Mouse (Mus musculus) midbrain, embryonic 11.5 days (tissue): ENCODE results near the gene Dock1. TPM values are rescaled to one million over a fixed set of nuclear protein-coding genes. Genes with fewer than 3 reads are reported as not detected.

ENCODE experiments used
- ATAC-seq: fragments of 200-750 bp; cut with Nextera tagmentation; 2 replicates; pipeline ENCODE4 v1.8.0; 2017; ENCODE audit warnings: moderate TSS enrichment, moderate library complexity; ENCODE audit not compliant: low FRiP score
- DNase-seq: peaks from one replicate; pipeline ENCODE4 v3.0.0; 2015; ENCODE audit warnings: low spot score; ENCODE audit errors: missing footprints
- H3K27ac ChIP-seq: fragments of 300-500 bp; sonication (generic); 2 replicates; pipeline ENCODE4 v1.5.1; 2014; ENCODE audit warnings: low read depth, low read length
- H3K27me3 ChIP-seq: fragments of 300-500 bp; sonication (generic); 2 replicates; pipeline ENCODE4 v1.6.1; 2014; ENCODE audit warnings: mild to moderate bottlenecking, low read length, moderate library complexity, mixed read lengths; ENCODE audit not compliant: control insufficient read depth, insufficient read depth
- H3K36me3 ChIP-seq: fragments of 300-500 bp; sonication (generic); 2 replicates; pipeline ENCODE4 v1.6.1; 2014; ENCODE audit warnings: mild to moderate bottlenecking, low read length, moderate library complexity, mixed read lengths; ENCODE audit not compliant: control insufficient read depth, insufficient read depth
- H3K4me1 ChIP-seq: fragments of 300-500 bp; sonication (generic); 2 replicates; pipeline ENCODE4 v1.6.1; 2014; ENCODE audit warnings: low read length; ENCODE audit not compliant: control insufficient read depth, insufficient read depth
- H3K4me2 ChIP-seq: fragments of 300-500 bp; sonication (generic); 2 replicates; pipeline ENCODE4 v1.6.1; 2014; ENCODE audit warnings: mild to moderate bottlenecking, moderate library complexity
- H3K4me3 ChIP-seq: fragments of 300-500 bp; sonication (generic); 2 replicates; pipeline ENCODE4 v1.5.1; 2014; ENCODE audit warnings: low read depth, low read length
- H3K9ac ChIP-seq: fragments of 300-500 bp; sonication (generic); 2 replicates; pipeline ENCODE4 v1.6.1; 2014; ENCODE audit warnings: low read length
- H3K9me3 ChIP-seq: fragments of 300-500 bp; sonication (generic); 2 replicates; pipeline ENCODE4 v1.6.1; 2016; ENCODE audit warnings: low read length; ENCODE audit not compliant: control insufficient read depth
- WGBS: fragments of 180-500 bp; shearing (Covaris S2); extraction: QIAGEN DNeasy Blood & Tissue Kit; methylation state at CpG from one replicate; pipeline ENCODE4 v1.1.7; 2014; 5-methylcytosine and 5-hydroxymethylcytosine counted together
- polyA plus RNA-seq: library from polyadenylated mRNA; unstranded; fragments of >200 nt; fragmentation: Nextera tagmentation; extraction: Ambion mirVana; gene quantifications from 2 replicates; pipeline ENCODE4 v1.2.1, GENCODE M21; 2014

The Dock1 gene
- polyA plus RNA-seq, 1 experiment from 2014 or later: 17.6 TPM

DNA sequence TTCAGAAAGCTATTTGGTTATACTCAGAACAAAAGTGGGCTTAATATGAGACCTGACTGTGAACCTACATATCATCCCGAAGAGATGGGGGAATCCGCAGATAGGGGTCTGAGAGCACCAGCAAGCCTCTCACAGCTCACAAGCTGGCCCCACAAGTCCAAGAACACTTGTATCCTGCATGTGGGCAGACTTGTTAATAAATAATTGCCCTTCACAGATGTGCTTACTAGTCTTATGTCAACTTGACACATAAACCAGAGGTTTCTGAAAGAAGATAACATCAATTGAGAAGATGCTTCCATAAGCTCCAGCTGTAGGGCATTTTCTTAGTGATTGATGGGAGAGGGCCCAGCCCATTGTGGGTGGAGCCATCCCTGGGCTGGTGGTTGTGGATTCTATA is 379.0 kb downstream of the Dock1 start:
- no peak for ATAC-seq

DNA sequence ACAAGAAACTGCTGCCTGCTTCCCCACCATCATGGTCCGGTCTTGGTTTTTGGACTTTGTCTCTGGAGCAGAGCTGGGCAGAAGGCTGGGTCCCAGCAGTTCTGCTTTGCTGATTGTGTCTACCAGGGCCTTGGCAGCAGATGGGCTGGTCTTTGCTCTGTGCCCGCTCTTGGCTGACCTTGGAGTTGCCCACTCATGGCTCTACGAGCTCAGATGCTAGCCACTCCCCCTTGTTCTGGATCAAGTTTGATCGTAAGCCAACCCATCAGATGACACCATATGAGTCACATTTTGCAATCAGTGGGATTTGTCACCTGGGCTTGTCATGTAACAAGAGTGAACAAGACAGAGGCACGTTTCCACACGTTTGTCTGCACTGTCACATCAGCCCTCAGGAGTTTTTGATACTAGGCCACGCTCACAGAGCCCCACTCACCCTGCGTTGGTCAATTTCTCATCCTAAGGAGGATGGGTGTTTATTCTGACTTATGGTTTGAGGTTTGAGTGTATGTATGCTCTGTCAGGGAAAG is 382.8 kb downstream of the Dock1 start:
- H3K9ac ChIP-seq: no peak overlapping the region
- H3K36me3 ChIP-seq: no peaks in the 10 kb centered on the region
- H3K4me3 ChIP-seq: no peak overlapping the region
- H3K27ac ChIP-seq: no peak overlapping the region
- DNase-seq (no peak), ATAC-seq (no peak)
- H3K9me3 ChIP-seq: no peaks in the 10 kb centered on the region
- H3K4me1 ChIP-seq: no peaks in the 10 kb centered on the region
- WGBS: 91% methylated on average over 8 of the region's 8 CpGs
- H3K27me3 ChIP-seq: no peaks in the 10 kb centered on the region
- H3K4me2 ChIP-seq: no peak overlapping the region

More for the DNA sequence above, 379.0 kb downstream of the Dock1 start:
- no peaks in the 10 kb centered on the region for H3K9me3 ChIP-seq
- H3K4me3 ChIP-seq: no peak overlapping the region
- 88% methylated on average over 2 of the region's 2 CpGs for WGBS
- no peaks in the 10 kb centered on the region for H3K27me3 ChIP-seq
- no peak overlapping the region for H3K9ac ChIP-seq
- H3K4me2 ChIP-seq: no peak overlapping the region
- no peaks in the 10 kb centered on the region for H3K36me3 ChIP-seq
- no peak for DNase-seq
- H3K27ac ChIP-seq: no peak overlapping the region
- H3K4me1 ChIP-seq: no peaks in the 10 kb centered on the region

DNA sequence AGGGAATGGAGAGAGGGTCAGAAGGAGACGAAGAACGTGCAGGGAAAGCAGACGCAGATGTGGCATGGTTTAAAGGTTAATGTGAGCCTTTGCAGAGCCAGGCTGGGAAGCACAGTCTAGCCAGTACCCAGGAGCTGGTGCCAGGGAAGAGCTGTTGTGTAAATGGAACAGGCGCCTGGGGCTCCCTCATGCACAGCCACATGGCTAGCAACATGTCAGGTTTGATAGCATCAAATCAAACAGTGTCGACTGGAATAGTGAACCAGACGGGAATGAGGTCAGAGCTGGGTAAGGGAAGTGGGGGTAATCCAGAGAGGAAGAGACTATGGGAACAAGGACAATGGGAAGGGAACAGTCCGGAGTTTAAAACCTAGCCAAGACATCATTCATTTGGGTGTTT is 384.2 kb downstream of the Dock1 start:
- no peak overlapping the region for H3K9ac ChIP-seq
- H3K36me3 ChIP-seq: no peaks in the 10 kb centered on the region
- ATAC-seq (no peak), DNase-seq (no peak)
- no peak overlapping the region for H3K4me2 ChIP-seq
- H3K4me1 ChIP-seq: no peaks in the 10 kb centered on the region
- no peak overlapping the region for H3K27ac ChIP-seq
- H3K27me3 ChIP-seq: no peaks in the 10 kb centered on the region
- no peak overlapping the region for H3K4me3 ChIP-seq
- no peaks in the 10 kb centered on the region for H3K9me3 ChIP-seq
- 86% methylated on average over 7 of the region's 7 CpGs for WGBS

GRCm38 (mm10) chr7:135059071-135059470 is 388.6 kb downstream of the Dock1 start:
- ATAC-seq: no peak
- Histone ChIP-seq H3K9me3 (peaks cover 4% of the 10 kb centered on the region; the same call in 1 of the 2 replicates), H3K4me3 (no peak overlapping the region), H3K9ac (no peak overlapping the region), H3K27ac (no peak overlapping the region), H3K4me2 (no peak overlapping the region), H3K36me3 (no peaks in the 10 kb centered on the region), H3K27me3 (no peaks in the 10 kb centered on the region), H3K4me1 (no peaks in the 10 kb centered on the region)
- 90% methylated on average over 4 of the region's 4 CpGs for WGBS
- no peak for DNase-seq

DNA sequence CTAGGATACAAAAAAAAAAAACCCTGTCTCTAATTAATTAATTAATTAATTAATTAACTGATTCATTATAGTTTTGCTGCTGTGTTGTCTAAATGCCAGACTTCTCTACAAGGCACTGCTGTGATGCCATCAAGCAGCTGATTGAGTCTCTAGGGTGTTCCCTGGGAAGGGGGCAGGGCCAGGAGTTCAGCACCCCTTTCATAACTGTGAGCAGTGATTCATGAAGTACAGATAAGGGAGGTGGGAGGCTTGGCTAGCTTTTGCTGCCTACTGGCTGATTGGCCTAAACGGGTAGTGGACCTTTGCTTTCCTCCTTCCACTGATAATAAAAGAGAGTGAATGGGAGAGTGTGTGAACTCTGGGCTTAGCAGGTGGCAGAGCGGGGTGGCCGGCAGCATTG is 389.1 kb downstream of the Dock1 start:
- H3K9me3 ChIP-seq: peaks cover 4% of the 10 kb centered on the region; the same call in 1 of the 2 replicates
- 88% methylated on average over 3 of the region's 3 CpGs for WGBS
- H3K4me3 ChIP-seq: no peak overlapping the region
- H3K9ac ChIP-seq: no peak overlapping the region
- no peaks in the 10 kb centered on the region for H3K36me3 ChIP-seq
- no peak for DNase-seq
- no peak overlapping the region for H3K27ac ChIP-seq
- ATAC-seq: no peak
- no peak overlapping the region for H3K4me2 ChIP-seq
- no peaks in the 10 kb centered on the region for H3K4me1 ChIP-seq
- no peaks in the 10 kb centered on the region for H3K27me3 ChIP-seq

DNA sequence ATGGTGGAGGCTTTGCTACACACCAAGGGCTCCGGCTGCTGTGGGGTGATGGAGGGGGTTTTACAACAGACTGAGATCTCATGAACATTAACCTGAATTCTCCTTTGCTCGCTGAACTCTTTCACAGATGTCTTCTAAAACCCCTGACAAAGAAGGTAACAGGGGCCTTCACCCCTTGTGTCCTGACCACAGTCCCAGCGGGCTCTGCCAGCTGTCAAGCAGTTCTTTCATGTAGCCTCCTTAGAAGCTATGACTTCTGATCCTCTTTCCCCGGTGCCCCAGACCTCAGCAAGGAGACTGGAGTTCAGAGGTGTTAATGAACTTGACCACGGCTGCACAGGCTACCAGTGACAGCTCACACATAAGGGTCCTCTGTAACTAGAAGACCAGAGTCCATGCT is 393.4 kb downstream of the Dock1 start:
- DNase-seq (no peak), ATAC-seq (no peak)
- Histone ChIP-seq H3K4me2 (no peak overlapping the region), H3K27ac (no peak overlapping the region), H3K9ac (no peak overlapping the region), H3K4me3 (no peak overlapping the region), H3K9me3 (peaks cover 4% of the 10 kb centered on the region; the same call in 1 of the 2 replicates), H3K4me1 (0 out of 2 replicates have a peak, but pooled peaks cover 3% of the 10 kb centered on the region), H3K36me3 (no peaks in the 10 kb centered on the region), H3K27me3 (no peaks in the 10 kb centered on the region)
- 86% methylated on average over 5 of the region's 5 CpGs for WGBS

GRCm38 (mm10) chr7:135065301-135065700 is 394.8 kb downstream of the Dock1 start:
- no peak overlapping the region for H3K27ac ChIP-seq
- DNase-seq: no peak
- H3K9ac ChIP-seq: no peak overlapping the region
- 33% methylated on average over 5 of the region's 5 CpGs for WGBS
- H3K4me3 ChIP-seq: no peak overlapping the region
- no peaks in the 10 kb centered on the region for H3K36me3 ChIP-seq
- no peak overlapping the region for H3K4me2 ChIP-seq
- no peak for ATAC-seq
- 0 out of 2 replicates have a peak, but pooled peaks cover 3% of the 10 kb centered on the region for H3K4me1 ChIP-seq
- peaks cover 4% of the 10 kb centered on the region; the same call in 1 of the 2 replicates for H3K9me3 ChIP-seq
- no peaks in the 10 kb centered on the region for H3K27me3 ChIP-seq

DNA sequence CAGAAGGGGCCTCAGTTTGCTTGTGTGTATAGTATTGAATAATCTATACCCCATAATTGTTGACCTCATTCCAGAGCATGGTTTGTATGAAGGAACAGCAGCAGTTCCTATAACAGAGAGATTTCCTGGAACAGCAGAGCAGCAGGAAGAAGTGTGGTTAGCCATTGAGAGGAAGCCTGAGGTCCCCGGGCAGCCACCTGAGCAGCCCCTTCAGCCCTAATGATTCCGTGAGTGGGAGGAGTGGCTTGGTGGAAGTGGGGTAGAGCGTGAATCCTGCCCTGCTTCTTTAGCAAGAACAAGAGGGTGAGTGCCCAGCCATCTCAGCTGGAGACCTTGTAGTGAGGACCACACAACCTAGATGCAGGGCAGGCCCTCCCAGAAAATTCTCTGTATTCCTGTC is 398.4 kb downstream of the Dock1 start:
- Histone ChIP-seq H3K4me1 (0 out of 2 replicates have a peak, but pooled peaks cover 3% of the 10 kb centered on the region), H3K27ac (no peak overlapping the region), H3K9ac (no peak overlapping the region), H3K27me3 (no peaks in the 10 kb centered on the region), H3K9me3 (no peaks in the 10 kb centered on the region), H3K4me3 (no peak overlapping the region), H3K36me3 (no peaks in the 10 kb centered on the region), H3K4me2 (no peak overlapping the region)
- no peak for DNase-seq
- ATAC-seq: no peak
- WGBS: 75% methylated on average over 3 of the region's 3 CpGs

GRCm38 (mm10) chr7:135076904-135077303 is 406.4 kb downstream of the Dock1 start:
- Histone ChIP-seq H3K4me2 (no peak overlapping the region), H3K27me3 (no peaks in the 10 kb centered on the region), H3K36me3 (no peaks in the 10 kb centered on the region), H3K27ac (no peak overlapping the region), H3K4me3 (no peak overlapping the region), H3K9ac (no peak overlapping the region), H3K4me1 (no peaks in the 10 kb centered on the region), H3K9me3 (no peaks in the 10 kb centered on the region)
- no peak for ATAC-seq
- WGBS: 92% methylated on average over 6 of the region's 6 CpGs
- DNase-seq: no peak
